Mouse (Mus musculus) ES-Bruce4 (cell line): Measurements from ENCODE around the gene Mrpl36.

Source experiments
- CTCF ChIP-seq: IDR thresholded peaks from one replicate; pipeline ENCODE4 v1.8.1; 2011; ENCODE audit warnings: low read depth, low read length
- EP300 ChIP-seq: IDR thresholded peaks from 2 replicates; pipeline ENCODE4 v1.6.1; 2011; ENCODE audit warnings: low read depth, low read length; ENCODE audit not compliant: insufficient read depth
- POLR2A ChIP-seq: IDR thresholded peaks from one replicate; pipeline ENCODE4 v1.8.1; 2011; ENCODE audit warnings: low read length; ENCODE audit not compliant: insufficient read depth

- no peak for TF ChIP-seq CTCF
- TF ChIP-seq POLR2A, result no peak
- TF ChIP-seq EP300, result no peak
Observed at GRCm38 (mm10) chr13:73351910-73352309, 23.6 kb downstream of the Mrpl36 start.
